Mouse (Mus musculus) kidney, postnatal 0 days (tissue): ENCODE measurements at regions not wholly inside any gene's neighbourhood (a gene's known extent, or its start where the extent isn't known, plus 50 kb on each side); places are given as distances from the start of the nearest gene placed in this dataset.
A peak's percentile ranks its signal among the peaks of the same experiment; 100 is the strongest.

ENCODE experiments used
- ATAC-seq: fragments of 200-750 bp; cut with Nextera tagmentation; replicated peaks from 2 replicates; pipeline ENCODE4 v1.8.0; 2017; ENCODE audit warnings: low read depth, moderate number of reproducible peaks, moderate TSS enrichment, moderate library complexity; ENCODE audit not compliant: low FRiP score
- DNase-seq: peaks from one replicate; pipeline ENCODE4 v3.0.0-alpha.2; 2016; ENCODE audit warnings: low spot score
- H3K27ac ChIP-seq: fragments of 300-500 bp; sonication (generic); 2 replicates; pipeline ENCODE4 v1.5.1; 2014; ENCODE audit warnings: mild to moderate bottlenecking
- H3K27me3 ChIP-seq: fragments of 300-500 bp; sonication (generic); 2 replicates; pipeline ENCODE4 v1.6.1; 2014; ENCODE audit warnings: low read length, mixed read lengths; ENCODE audit not compliant: insufficient read depth
- H3K36me3 ChIP-seq: fragments of 300-500 bp; sonication (generic); 2 replicates; pipeline ENCODE4 v1.6.1; 2014; ENCODE audit warnings: low read length, mixed read lengths; ENCODE audit not compliant: insufficient read depth
- H3K4me1 ChIP-seq: fragments of 300-500 bp; sonication (generic); replicated peaks from 2 replicates; pipeline ENCODE4 v1.6.1; 2014; ENCODE audit warnings: antibody characterized with exemption, low read length, mixed read lengths; ENCODE audit not compliant: insufficient read depth
- H3K4me2 ChIP-seq: fragments of 300-500 bp; sonication (generic); 2 replicates; pipeline ENCODE4 v1.6.1; 2014; ENCODE audit warnings: mild to moderate bottlenecking, low read length, moderate library complexity, mixed read lengths
- H3K4me3 ChIP-seq: fragments of 300-500 bp; sonication (generic); replicated peaks from 2 replicates; pipeline ENCODE4 v1.5.1; 2014; ENCODE audit warnings: low read depth, low read length
- H3K9ac ChIP-seq: fragments of 300-500 bp; sonication (generic); 2 replicates; pipeline ENCODE4 v1.6.1; 2014; ENCODE audit warnings: low read depth, low read length
- H3K9me3 ChIP-seq: fragments of 300-500 bp; sonication (generic); replicated peaks from 2 replicates; pipeline ENCODE4 v1.6.1; 2016; ENCODE audit warnings: low read length, inconsistent platforms, mixed read lengths
- CTCF ChIP-seq: IDR thresholded peaks from 2 replicates; pipeline ENCODE4 v1.5.1; 2016; ENCODE audit warnings: antibody characterized with exemption, low read depth, mild to moderate bottlenecking, moderate library complexity
- WGBS: fragments of 180-500 bp; shearing (Covaris S2); extraction: QIAGEN DNeasy Blood & Tissue Kit; methylation state at CpG from one replicate; pipeline ENCODE4 v1.1.7; 2014; 5-methylcytosine and 5-hydroxymethylcytosine counted together

- DNase-seq (peak; percentile 34), ATAC-seq (no peak)
- Histone ChIP-seq H3K4me1 (no peaks in the 10 kb centered on the region), H3K9ac (no peak overlapping the region), H3K27ac (no peak overlapping the region), H3K9me3 (no peaks in the 10 kb centered on the region), H3K4me3 (no peak overlapping the region), H3K36me3 (no peaks in the 10 kb centered on the region), H3K4me2 (no peak overlapping the region), H3K27me3 (no peaks in the 10 kb centered on the region)
- no peak for TF ChIP-seq CTCF
- WGBS: 29% methylated on average over 6 of the region's 6 CpGs
These were observed 161.2 kb downstream of the Cth start for GRCm38 (mm10) chr3:157763487-157764199.

- no peak for TF ChIP-seq CTCF
- no peak for ATAC-seq
- no peaks in the 10 kb centered on the region for H3K36me3 ChIP-seq
- H3K4me2 ChIP-seq: no peak overlapping the region
- no peak overlapping the region for H3K27ac ChIP-seq
- H3K27me3 ChIP-seq: no peaks in the 10 kb centered on the region
- H3K4me3 ChIP-seq: no peak overlapping the region
- H3K9ac ChIP-seq: no peak overlapping the region
- no peak for DNase-seq
- H3K4me1 ChIP-seq: no peaks in the 10 kb centered on the region
- WGBS: 90% methylated on average over 1 of the region's 1 CpGs
- no peaks in the 10 kb centered on the region for H3K9me3 ChIP-seq
These were observed 165.0 kb downstream of the Cth start for GRCm38 (mm10) chr3:157759856-157760255.

- H3K4me1 ChIP-seq: no peaks in the 10 kb centered on the region
- 66% methylated on average over 4 of the region's 4 CpGs for WGBS
- no peak for ATAC-seq
- H3K4me3 ChIP-seq: no peak overlapping the region
- H3K36me3 ChIP-seq: no peaks in the 10 kb centered on the region
- TF ChIP-seq CTCF: no peak
- H3K27me3 ChIP-seq: no peaks in the 10 kb centered on the region
- no peak for DNase-seq
- no peak overlapping the region for H3K9ac ChIP-seq
- no peak overlapping the region for H3K27ac ChIP-seq
- H3K9me3 ChIP-seq: no peaks in the 10 kb centered on the region
- no peak overlapping the region for H3K4me2 ChIP-seq
These were observed 170.1 kb downstream of the Cth start for GRCm38 (mm10) chr3:157754826-157755225.

GRCm38 (mm10) chr3:157750266-157750665, 174.6 kb downstream of the Cth start:
- no peak overlapping the region for H3K9ac ChIP-seq
- H3K4me1 ChIP-seq: no peaks in the 10 kb centered on the region
- H3K4me3 ChIP-seq: no peak overlapping the region
- ATAC-seq: no peak
- H3K27me3 ChIP-seq: no peaks in the 10 kb centered on the region
- TF ChIP-seq CTCF: no peak
- DNase-seq: no peak
- H3K9me3 ChIP-seq: no peaks in the 10 kb centered on the region
- 87% methylated on average over 3 of the region's 3 CpGs for WGBS
- no peak overlapping the region for H3K27ac ChIP-seq
- H3K36me3 ChIP-seq: no peaks in the 10 kb centered on the region
- no peak overlapping the region for H3K4me2 ChIP-seq

- H3K27ac ChIP-seq: no peak overlapping the region
- H3K9me3 ChIP-seq: no peaks in the 10 kb centered on the region
- H3K36me3 ChIP-seq: no peaks in the 10 kb centered on the region
- H3K9ac ChIP-seq: no peak overlapping the region
- no peaks in the 10 kb centered on the region for H3K4me1 ChIP-seq
- TF ChIP-seq CTCF: no peak
- no peak for ATAC-seq
- no peaks in the 10 kb centered on the region for H3K27me3 ChIP-seq
- 69% methylated on average over 3 of the region's 3 CpGs for WGBS
- no peak for DNase-seq
- no peak overlapping the region for H3K4me3 ChIP-seq
- H3K4me2 ChIP-seq: no peak overlapping the region
These were observed 176.4 kb downstream of the Cth start for GRCm38 (mm10) chr3:157748395-157749037.

- WGBS: 76% methylated on average over 1 of the region's 1 CpGs
- Histone ChIP-seq H3K36me3 (no peaks in the 10 kb centered on the region), H3K27me3 (no peaks in the 10 kb centered on the region), H3K4me2 (no peak overlapping the region), H3K4me3 (no peak overlapping the region), H3K27ac (no peak overlapping the region), H3K9ac (no peak overlapping the region), H3K9me3 (no peaks in the 10 kb centered on the region), H3K4me1 (no peaks in the 10 kb centered on the region)
- no peak for TF ChIP-seq CTCF
- DNase-seq: no peak
- ATAC-seq: no peak
These were observed 176.3 kb downstream of the Ptger3 start for GRCm38 (mm10) chr3:157743000-157743399.
